Mouse (Mus musculus): ENCODE data around the gene 2010111I01Rik.

GRCm38 (mm10) chr13:63113881-63114301 lies 149.2 kb downstream of the 2010111I01Rik start:
- TF ChIP-seq POLR2A (IDR thresholded peaks at IDR 0.05; ENCODE audit: low read depth, low read length) (no peak), CTCF (IDR thresholded peaks at IDR 0.05; ENCODE audit: borderline replicate concordance, insufficient read depth, low read length) (no peak)

Measured in embryonic fibroblast, embryonic 13.5 days (primary cell).